Mouse (Mus musculus) frontal cortex, postnatal 25 days (tissue): ENCODE measurements around the gene Txndc5.
A peak's percentile ranks its signal among the peaks of the same experiment; 100 is the strongest.

ENCODE experiments used
- DNase-seq, 2 experiments: peaks; one replicate each; pipeline ENCODE4 v3.0.0; 2022; ENCODE audit warnings: low spot score in 2 of 2

The Txndc5 gene

DNA sequence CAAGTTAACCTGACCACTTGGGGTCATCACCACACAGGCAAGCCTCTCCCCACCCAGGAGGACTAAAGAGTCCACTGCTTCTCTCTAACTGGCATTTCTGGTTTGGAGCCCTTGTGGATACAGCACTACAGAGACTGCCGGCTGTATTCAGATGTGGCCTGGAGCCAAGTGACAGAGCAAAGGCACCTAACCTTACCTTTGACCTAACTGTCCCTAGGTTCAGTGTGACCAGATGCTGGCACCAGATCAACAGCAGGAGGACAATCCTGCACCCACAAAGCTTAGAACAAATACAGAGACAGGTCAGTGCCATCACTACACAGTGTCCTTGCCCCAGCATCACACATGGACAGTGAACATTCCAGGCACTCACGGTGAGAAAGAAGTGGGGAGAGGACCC lies 2.5 kb downstream of the Txndc5 start:
- DNase-seq: no peak

DNA sequence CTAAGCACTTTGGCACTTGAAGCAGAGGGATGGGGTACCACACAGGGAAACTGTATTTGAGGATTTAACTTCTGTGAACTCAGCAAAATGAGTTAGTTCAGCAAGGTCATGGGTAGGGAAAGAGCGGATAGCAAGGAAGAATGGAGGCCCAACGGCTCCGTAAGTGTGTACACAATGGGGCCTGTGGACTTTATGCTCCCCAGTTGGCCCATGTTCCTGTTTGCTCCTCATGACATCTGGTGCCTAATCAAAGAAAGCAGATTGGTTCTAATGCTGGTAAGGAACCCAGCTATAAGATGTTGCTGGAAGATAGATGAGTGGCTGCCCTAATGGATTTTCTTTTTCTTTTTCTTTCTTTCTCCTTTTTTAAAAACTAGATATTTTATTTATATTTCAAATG lies 3.4 kb downstream of the Txndc5 start:
- DNase-seq: no peak

DNA sequence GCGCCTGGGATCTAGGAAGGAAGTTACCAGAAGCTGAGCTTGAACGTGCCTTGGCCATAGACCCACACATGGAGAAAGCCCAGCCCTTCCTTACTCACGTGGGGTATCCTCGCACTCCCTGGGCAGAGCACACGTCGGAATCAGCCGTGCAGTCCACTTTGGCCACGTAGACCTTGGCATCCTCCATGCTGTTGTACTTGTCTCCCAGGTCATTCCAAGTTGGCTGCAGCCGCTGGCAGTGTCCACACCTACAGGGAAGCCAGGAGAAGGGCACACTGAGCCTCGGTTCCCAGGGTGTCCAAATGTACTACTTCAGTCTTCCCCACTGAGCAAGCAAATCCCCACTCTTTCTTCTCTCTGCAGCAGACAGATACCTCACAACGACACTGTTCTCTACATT lies 5.4 kb downstream of the Txndc5 start:
- no peak for DNase-seq

DNA sequence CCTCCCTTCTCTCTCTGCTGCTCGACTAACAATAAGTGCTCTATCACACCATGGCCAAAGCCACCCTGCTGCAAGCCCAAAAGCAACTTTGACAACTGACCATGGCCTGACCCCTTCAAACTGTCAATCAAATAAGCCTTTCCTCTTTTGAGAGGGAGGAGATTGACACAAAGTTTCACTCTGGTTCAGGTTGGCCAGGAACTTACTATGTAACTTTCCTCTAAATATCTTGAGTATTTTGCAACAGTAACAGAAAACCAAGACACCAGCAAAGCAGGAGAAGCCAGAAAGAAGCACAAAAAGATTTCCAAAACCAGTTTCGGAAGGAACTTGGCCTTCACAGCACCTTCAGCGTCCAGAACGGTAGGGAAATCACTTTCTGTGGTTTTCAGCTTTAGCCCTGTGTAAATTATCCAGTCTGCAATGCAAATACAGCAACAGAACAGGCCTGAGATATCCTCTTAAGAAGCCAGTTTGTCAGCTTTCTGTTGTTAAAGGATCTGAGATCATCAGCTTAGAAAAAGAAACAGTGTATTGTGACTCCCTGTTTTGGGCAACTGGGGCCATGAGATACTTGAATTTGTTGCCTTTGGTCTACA lies 6.5 kb downstream of the Txndc5 start:
- DNase-seq: no peak

DNA sequence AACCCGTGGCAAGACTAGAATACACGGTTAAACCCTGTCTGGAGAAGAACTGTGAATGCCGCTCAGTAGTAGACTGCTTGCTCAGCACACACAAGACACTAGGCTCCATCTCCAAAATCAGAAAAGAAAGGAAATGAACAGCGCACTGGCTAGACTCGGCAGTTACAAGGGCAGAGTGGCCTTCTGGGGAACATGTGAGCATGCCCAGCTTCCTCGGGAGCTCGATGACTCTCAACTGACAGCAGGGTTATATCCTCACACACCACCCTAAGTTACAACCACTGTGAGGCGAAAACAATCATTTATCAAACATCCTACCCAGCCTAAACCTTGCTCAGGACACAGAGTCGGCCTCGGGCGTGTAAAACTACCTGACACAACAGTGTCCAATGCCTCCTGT lies 8.3 kb downstream of the Txndc5 start:
- DNase-seq: no peak

- DNase-seq: no peak
Measured at GRCm38 (mm10) chr13:38516582-38516981, 12.0 kb downstream of the Txndc5 start.

DNA sequence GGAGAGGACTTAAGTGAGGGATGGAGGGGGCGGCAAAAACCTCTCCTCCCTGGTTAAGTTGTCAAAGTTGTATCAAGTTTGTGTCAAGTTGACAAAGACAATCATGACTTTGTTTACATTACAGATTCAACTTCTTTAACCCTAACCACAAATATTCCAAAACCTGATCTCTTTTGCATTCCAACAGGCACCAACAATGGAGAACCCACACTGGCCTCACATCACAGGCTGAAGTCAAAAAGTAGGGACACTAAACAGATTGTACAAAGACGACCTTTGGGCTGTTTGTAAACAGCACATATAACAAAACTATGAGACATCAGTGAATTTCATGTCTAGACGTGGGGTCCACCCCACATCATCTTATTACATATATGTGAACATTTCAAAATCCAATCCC lies 12.8 kb downstream of the Txndc5 start:
- no peak for DNase-seq

DNA sequence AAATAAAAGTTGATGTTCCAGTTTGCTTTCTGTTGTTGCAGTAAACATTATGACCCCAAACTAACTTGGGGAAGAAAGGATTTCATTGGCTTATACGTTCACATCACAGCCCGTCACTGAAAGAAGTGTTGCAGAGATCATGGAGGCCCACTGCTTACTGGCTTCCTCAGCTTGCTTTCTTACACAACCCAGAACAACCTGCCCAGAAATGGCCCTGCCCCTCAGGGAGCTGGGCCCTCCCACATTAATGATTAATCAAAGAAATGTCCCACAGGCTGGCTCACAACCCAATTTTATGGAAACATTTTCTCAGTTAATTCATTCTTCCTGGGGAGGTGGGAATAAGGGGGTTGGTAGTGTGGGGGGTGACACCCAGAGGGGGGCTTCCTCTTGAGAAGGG lies 13.2 kb downstream of the Txndc5 start:
- DNase-seq: no peak

DNA sequence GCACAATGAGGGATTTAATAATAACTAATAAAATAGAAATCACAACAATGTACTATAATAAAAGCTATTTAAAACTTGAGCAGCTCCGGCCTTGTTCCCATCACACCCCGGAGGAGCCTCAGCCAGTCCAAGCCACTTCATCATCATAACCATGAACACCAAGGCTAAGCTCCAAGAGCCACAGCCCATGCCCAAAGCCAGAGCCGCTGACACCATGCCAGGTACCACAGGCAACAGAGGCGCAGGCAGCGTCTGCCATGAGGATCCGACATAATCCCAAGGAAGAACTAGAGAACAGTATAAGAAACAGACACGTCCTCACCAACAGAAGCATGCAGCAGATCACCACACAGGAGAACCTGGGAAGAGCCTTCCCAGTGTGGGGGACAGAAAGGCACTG lies 14.7 kb downstream of the Txndc5 start:
- DNase-seq: no peak

DNA sequence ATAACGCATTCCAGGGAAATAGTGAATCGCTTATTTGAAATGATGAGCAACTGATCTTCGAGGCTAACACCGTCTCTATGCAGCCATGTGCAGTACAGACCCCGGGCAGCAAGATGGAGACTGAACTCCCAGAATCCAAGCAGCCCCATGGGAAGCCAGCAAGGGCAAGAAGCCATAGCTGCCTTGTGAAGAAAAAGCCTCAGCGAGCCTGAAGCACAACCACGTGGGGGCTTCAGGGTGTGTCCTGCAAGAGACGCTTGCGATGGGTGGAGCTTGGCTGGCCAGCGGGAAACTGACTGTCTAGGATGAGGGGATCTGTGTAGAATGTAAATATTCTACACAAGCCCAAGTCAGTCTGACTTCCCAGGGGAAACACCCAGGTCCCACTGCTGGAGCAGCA lies 16.6 kb downstream of the Txndc5 start:
- DNase-seq: no peak

GRCm38 (mm10) chr13:38509681-38510341 lies 18.8 kb downstream of the Txndc5 start:
- no peak for DNase-seq

DNA sequence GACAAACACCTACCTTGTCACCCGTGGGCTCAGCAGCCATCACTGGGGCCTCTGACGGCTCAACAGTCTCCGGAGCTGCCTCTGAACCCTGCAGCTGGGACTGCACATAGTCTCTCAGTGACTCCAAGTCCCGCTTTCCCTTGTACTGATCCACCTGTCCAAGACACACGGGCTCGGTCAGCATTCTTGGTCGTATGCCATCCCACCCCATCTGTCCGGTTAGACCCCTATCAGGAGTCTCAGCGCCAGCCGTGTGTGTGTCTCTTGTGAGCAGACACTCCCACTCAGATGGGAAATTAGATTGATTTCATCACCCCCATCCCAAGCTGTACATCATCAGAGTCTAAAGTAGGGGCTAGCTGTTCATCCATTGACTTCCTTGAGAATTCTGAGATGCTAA lies 21.7 kb downstream of the Txndc5 start:
- DNase-seq: no peak

- peak in 1 of 2 experiments; percentile 32 for DNase-seq
Measured at GRCm38 (mm10) chr13:38506320-38506719, 22.3 kb downstream of the Txndc5 start.

- DNase-seq: no peak
Measured at GRCm38 (mm10) chr13:38503137-38503849, 25.3 kb downstream of the Txndc5 start.

DNA sequence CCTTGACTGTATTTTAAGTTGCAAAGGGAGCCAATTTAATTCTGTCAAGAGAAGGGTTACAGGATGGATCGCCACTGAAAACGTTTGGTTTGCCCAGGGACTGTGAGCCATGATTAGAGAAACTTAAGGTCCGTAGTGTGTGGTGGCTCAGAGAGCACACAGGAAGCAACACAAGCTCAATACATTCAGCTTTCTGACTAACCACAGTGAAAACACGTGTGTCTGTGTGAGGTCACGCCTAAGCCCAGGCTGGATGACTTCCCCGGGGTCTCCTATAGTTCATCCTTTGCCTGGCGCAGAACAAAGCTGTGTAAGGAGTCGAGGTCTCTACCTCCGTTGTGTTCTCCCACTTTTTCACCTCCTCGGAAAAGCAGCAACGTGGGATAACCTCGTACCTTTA lies 27.3 kb downstream of the Txndc5 start:
- no peak for DNase-seq

GRCm38 (mm10) chr13:38496715-38497114 lies 31.9 kb downstream of the Txndc5 start:
- DNase-seq: no peak

DNA sequence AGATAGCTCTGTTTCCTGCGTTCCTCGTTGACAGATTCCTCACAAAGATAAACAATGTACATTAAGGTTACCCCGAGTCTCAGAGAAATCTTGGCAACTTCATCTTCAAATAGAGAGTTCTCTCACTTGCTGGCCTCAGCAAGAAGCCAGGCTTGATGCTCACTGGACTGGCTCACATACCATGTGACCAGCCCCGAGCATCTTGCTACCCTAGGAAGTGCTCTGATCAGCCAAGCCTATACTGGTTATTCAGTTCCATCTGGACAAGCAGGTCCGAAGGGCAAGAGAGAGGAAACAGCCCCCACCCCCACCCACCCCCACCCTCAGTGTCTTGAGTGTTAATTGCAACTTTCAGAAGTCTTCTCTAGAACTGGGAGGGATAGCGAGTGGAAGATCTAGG lies 41.9 kb downstream of the Txndc5 start:
- no peak for DNase-seq

DNA sequence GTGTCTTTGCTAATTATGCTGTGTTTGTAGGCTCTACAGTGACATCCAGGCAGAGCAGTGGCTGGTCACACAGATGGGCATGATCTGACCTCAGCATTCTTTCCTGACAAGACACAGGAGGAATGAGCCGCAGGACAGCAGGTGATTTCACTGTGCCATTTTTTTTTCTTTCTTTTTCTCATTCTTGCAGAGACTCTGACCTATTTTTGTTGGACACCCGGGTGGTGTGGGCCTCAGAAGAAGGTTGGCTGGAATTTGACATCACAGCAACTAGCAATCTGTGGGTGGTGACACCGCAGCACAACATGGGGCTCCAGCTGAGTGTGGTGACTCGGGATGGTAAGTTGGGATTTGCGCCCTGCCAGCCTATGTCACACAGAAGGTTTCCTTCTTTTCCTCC lies 43.9 kb downstream of the Txndc5 start:
- no peak for DNase-seq

DNA sequence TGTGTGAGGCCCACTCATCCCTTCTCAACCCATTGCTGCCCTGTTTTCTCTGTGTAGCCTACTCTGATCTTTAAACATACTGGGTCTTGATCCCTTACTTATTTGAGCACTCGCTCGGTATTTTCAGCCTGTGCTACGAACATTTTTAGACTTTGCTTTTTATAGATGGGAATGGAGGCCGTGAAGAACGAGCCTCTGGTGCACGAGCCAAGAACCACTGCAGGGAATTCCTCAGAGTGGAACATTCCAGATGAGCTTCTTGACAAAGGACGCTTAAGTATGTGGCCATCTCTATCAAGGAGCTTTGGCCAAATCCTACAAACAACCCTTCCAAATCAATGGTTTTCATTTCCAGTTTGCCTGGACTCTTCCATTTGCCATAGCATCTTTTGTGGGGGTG lies 47.6 kb downstream of the Txndc5 start:
- DNase-seq: no peak

DNA sequence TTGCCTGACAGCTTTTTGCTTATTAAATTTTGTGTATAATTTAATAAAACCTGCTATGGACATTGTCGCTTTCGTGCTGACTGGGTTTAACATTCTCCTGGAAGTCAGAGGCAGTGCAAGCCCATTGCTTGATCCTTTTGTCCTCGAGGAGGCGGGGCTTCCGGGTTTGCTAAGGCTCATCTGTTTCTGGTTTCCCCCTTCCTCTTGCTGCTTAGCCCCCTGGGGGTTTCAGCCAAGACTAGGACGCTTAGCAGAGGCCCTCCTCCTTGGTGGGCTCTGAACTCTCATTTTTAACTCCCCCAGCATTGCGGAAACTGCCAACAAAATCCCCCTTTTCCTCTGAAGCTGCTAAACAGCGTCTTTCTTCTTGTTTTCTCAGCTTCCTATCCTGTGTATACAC lies 51.7 kb downstream of the Txndc5 start:
- no peak for DNase-seq

DNA sequence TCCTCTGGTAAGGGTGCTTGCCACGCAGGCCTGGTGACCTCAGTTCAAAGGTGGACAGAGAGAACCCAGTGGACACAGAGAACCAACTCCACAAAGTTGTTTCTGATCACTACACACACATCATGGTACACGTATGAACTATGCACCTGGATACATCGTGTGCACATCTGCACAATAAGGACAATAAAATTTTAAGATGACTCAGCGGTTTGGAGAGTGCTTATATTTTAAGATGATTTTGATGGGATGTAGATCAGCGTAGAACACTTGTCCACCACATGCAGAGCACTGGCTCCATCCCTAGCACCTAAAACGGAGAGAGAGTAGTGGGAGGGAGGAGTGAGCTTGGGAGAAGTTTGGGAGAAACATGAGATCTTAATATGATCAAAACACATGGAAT lies 55.1 kb downstream of the Txndc5 start:
- no peak for DNase-seq

DNA sequence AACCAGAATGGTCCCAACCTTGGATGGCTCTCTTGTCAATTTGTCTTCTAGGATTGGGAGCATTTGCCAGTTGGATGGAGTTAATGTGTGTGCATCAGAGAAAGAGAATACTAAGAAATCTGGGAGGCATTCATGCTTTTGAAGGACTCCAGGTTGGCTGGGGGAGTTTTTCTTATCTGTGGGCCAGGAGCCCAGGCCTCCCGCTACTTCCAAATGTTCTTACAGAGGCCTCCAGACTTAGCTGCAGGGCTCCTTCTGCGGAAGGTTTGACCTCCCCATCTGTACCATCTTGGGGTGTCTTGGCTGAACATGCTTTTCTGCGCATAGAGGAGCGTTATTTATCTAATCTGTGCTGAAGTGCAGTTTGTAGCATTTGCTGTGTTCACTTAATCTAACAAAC lies 56.0 kb downstream of the Txndc5 start:
- no peak for DNase-seq

DNA sequence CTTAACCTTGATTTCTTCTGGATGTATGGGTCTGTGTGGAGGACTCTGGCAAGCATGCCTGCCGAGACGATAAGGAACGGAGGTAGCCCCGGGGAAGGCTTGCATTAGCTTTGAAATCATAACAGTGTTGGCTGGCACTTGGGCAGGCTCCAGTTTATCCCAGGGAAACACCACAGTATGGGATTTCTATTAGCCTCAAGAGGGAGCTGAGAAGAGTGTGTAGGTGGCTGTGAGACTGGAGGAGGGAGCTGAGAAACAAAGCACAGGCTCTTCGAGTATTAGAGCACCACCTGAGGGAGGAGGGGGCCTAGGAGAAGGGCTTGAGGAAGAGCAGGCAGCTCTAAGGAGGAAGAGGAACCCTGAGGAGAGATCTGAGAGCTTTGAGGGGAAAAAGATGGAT lies 57.7 kb downstream of the Txndc5 start:
- no peak for DNase-seq
